Mouse (Mus musculus): ENCODE data around the gene Nrf1.

Nrf1 gene

DNA sequence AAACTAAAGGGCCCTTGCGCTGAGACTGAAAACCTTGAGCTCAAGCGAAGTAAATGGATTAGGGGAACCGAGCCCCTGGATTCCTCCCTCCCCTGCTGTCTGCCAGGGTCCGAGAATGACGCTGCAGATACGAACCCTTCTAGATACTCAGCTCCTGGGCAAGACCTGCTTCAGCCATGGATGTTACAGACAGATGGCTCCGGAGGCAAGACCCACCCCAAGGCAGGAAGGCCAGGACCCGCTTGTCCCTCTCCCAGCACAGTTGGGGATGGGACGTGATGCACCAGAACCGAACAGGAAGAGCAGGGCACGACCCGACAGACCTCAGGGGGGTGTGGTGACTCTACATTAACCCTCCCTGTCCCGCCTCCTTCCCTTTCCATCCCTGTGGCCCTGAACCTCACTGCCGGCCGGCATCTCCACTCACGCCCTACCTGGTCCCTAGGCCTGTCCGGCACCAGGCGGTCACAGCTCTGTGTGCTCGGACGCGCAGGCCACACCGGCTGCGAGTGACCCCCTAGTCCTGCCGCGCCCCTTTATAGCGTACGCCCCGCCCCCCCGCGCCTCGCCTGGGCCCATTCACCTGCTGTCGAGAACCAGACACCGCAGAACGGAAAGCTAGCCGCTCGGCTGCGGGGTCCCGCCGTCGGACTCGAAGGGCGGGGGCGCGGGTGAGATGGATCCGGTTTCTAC lies 127.6 kb downstream of the Nrf1 start:
- WGBS: 2% methylated on average over 45 of the region's 45 CpGs

DNA sequence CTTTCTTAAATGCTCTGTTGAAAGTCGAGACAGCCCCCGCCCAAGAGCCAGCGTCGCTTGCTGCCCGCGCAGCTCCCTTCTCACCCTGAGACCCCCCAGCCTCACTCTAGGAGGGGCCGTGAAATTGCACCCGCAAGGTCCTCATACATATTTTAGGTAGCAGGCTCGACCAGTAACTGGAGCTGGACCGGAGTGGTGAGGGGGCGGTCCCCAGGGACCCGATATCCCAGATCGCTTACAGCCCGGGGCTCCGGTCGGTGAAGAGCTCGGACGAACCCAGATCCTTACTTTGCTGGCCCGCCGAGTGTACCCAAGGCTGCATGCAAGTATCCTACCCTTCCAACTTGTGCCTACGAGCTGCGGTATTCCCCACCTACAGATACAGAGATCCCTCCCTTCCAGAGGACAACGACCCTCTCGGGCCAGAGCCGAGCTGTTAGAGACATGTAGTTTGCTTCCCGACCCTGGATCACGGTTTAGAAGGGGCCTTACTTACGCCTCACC lies 128.2 kb downstream of the Nrf1 start:
- 3% methylated on average over 28 of the region's 28 CpGs for WGBS

DNA sequence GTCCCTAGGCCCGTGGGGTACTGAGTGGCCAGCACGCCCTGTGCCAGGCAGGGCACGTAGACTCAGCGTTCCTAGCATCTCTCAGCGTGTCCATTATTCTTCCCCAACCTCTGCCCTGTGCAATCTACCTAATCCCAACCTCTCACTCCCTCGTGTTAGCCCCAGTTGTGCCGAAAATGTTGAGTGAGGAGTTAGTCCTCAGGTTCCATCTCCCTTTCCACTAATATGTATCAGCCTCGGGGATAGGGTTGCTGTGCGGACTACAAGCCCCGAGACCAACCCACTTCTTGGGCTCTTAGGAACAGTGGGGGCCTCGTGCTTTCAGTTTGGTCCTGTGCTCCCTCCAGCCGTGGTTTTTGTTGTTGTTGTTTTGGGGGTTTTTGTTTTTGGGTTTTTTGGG lies 128.7 kb downstream of the Nrf1 start:
- 5% methylated on average over 12 of the region's 12 CpGs for WGBS

DNA sequence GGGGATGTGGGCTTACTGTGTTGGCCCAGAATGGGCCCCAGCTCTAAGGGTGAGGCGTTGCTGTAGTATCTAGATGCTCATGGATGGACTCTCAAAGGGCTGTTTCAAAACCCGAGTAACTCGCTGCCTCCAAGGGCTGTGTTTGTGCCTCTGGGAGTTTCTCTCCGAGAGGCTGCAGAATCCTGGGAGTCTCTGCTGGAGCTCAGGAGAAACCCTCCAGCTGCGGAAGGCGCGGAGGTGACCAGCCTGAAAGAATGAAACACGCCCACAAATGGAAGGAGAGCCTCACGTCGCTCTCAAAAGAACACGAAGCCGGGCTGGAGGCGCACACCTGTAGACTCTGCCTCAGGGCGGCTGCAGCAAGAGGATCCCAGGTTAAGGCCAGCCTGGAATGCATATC lies 129.5 kb downstream of the Nrf1 start:
- WGBS: 5% methylated on average over 14 of the region's 14 CpGs

DNA sequence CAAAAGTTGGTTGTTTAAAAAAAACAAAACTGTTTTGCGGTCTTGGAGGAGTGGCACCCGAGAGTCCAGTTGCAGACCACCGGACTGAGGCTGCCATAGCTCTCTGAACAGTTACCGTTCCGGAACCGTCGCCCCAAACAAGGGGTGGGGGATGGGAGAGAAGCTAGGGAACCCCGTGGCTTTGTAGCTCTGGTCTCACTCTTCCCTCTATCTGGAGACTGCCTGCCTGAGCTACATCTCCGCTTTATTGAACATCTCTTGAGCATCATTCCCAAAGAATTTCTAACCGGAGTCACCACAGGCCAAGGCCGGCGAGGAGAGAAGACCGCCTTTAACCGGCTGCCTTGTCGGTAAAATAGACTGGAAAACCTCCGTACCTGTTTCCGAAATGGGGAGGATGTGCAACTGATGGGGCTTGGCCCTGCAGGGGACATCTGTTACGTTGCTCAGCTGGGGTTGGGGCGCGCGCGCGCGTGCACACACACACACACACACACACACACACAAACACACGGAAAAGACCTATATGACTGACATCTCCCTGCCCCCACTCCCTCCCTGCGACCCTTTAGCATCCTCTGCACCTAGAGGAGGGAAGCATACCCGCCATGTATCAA lies 130.3 kb downstream of the Nrf1 start:
- WGBS: 5% methylated on average over 27 of the region's 27 CpGs

DNA sequence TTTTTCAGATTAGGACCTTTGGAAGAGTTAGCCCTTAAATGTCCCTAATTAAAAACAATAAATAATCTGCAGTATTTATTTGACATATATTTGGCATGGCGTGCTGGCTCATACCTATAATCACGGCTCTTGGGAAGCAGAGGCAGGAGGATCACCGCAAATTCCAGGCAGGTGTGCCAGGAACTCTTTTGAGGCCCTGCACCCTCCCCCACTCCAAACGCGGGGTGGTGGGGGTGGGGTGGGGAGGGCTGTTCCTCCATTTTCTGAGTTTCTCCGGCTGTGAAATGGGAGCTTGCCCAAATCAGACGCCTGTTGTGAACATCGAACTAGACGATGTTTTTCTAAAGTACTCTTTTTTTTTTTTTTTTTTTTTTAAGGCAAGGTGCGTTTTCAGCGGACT lies 131.3 kb downstream of the Nrf1 start:
- WGBS: 21% methylated on average over 11 of the region's 11 CpGs

- 59% methylated on average over 2 of the region's 2 CpGs for WGBS
Measured at GRCm38 (mm10) chr6:30180321-30180720, 132.5 kb downstream of the Nrf1 start.

DNA sequence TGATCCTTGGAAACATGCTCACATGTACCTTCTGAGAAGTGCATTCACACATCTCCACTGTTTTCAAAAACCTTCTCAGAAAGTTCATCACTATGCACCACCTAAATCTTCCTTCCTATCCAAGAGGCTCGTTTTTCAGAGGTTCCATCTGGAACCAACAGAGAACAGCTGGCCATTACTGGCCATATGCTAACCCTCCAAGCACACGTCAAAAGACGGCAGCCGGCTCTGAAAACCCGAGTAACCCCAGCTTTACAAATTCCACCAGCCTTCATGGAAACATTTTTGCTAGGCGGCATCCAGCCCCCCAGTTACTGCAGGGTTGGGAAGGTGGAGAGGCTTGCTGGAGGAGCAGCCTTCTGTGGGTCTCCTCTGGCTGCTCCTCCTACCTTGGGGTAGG lies 134.2 kb downstream of the Nrf1 start:
- WGBS: 68% methylated on average over 6 of the region's 6 CpGs

GRCm38 (mm10) chr6:30183624-30184023 lies 135.8 kb downstream of the Nrf1 start:
- 79% methylated on average over 4 of the region's 4 CpGs for WGBS

DNA sequence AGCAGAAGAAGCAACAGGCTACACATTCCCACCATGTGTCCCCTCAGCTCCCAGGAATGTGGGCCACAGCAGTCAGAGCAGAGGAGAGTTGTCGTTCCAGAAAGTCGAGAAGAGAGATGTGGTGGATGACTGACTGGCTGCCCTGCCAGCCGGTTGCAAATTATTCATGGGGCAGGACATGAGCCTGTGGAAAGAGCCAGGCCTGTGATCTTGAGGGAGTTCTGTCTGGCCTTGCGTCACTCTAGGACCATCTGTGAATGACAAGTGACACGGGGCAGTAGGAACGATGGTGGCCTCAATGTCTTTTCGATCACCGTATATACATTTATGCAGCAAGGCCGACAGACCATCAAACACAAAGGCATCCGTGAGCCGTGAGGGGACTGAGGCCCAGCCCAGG lies 147.9 kb downstream of the Nrf1 start:
- 92% methylated on average over 11 of the region's 11 CpGs for WGBS

GRCm38 (mm10) chr6:30196143-30196542 lies 148.4 kb downstream of the Nrf1 start:
- WGBS: 75% methylated on average over 8 of the region's 8 CpGs
